Mouse (Mus musculus): Measurements from ENCODE around the gene Manbal. TPM values are rescaled to one million over a fixed set of nuclear protein-coding genes. Genes with fewer than 3 reads are reported as not detected.

Gene Manbal
- polyA plus RNA-seq, 1 experiment from 2014 or later, result 83.9 TPM

- no peak for ATAC-seq (ENCODE audit: borderline replicate concordance, extremely low read depth, low FRiP score, low TSS enrichment)
- no peaks in the 10 kb centered on the region for H3K27me3 ChIP-seq
- H3K9ac ChIP-seq, result no peak overlapping the region
- WGBS, result 43% methylated on average over 11 of the region's 11 CpGs
- H3K4me2 ChIP-seq, result no peak overlapping the region
- H3K36me3 ChIP-seq, result no peaks in the 10 kb centered on the region
- peaks cover 14% of the 10 kb centered on the region for H3K4me1 ChIP-seq
- no peak overlapping the region for H3K27ac ChIP-seq
- H3K4me3 ChIP-seq, result no peak overlapping the region
- no peaks in the 10 kb centered on the region for H3K9me3 ChIP-seq
These were observed 25.7 kb upstream of the Manbal start for GRCm38 (mm10) chr2:157341554-157342270.

DNA sequence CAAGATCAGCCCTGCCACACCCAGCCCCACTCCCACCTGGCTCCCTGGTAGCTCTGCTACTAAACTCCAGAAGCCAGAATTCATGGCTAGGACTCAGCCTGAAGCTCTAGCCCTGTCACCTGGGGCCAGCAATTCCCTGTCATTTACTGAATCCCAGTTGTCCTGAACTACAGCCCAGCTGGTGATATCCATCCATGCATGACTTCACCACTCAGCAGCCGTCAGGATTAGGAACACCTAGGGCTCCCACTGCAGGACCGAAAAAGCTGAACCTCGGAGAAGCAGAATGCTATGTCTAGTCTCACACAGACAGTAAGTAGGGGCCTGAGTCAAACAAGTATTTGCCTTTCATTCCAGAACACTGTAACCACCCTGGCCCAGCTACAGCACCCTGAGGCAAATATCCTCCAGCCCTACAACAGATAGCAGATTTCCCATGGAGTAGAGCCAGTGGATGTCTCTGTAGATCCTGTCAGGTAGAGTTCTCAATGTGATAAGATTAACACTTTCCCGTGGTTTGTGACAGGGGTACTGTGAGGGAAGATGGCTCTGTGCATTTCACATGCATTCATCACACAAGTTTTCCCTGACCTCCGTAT is 25.0 kb upstream of the Manbal start:
- Histone ChIP-seq H3K4me2 (no peak overlapping the region), H3K27me3 (no peaks in the 10 kb centered on the region), H3K27ac (no peak overlapping the region), H3K9me3 (no peaks in the 10 kb centered on the region), H3K9ac (no peak overlapping the region), H3K4me3 (no peak overlapping the region), H3K36me3 (no peaks in the 10 kb centered on the region), H3K4me1 (peaks cover 16% of the 10 kb centered on the region)
- 50% methylated on average over 5 of the region's 5 CpGs for WGBS
- no peak for ATAC-seq (ENCODE audit: borderline replicate concordance, extremely low read depth, low FRiP score, low TSS enrichment)

DNA sequence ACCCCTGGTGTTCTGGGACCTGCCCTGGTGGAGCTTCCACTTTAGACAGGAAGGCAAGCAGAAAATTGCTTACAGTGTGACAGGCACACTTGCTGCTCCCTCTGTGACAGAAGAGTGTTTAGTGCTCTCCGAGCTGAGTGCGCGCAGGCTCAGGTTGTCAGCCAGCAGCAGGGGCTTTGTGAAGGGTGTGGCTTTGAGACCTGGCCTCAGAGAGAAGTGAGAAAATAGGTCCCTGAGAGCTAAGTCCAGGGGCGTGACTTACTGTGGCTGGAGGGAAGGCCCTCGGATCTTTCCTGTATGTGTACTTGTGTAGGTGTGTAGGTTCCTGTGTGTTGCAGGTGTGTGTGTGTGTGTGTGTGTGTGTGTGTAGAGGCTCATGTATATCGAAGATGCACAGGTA is 24.1 kb upstream of the Manbal start:
- no peak overlapping the region for H3K4me3 ChIP-seq
- H3K27ac ChIP-seq, result no peak overlapping the region
- no peak overlapping the region for H3K9ac ChIP-seq
- no peak for ATAC-seq (ENCODE audit: borderline replicate concordance, extremely low read depth, low FRiP score, low TSS enrichment)
- WGBS, result 68% methylated on average over 6 of the region's 6 CpGs
- H3K36me3 ChIP-seq, result no peaks in the 10 kb centered on the region
- no peaks in the 10 kb centered on the region for H3K9me3 ChIP-seq
- H3K27me3 ChIP-seq, result no peaks in the 10 kb centered on the region
- peaks cover 20% of the 10 kb centered on the region for H3K4me1 ChIP-seq
- no peak overlapping the region for H3K4me2 ChIP-seq

DNA sequence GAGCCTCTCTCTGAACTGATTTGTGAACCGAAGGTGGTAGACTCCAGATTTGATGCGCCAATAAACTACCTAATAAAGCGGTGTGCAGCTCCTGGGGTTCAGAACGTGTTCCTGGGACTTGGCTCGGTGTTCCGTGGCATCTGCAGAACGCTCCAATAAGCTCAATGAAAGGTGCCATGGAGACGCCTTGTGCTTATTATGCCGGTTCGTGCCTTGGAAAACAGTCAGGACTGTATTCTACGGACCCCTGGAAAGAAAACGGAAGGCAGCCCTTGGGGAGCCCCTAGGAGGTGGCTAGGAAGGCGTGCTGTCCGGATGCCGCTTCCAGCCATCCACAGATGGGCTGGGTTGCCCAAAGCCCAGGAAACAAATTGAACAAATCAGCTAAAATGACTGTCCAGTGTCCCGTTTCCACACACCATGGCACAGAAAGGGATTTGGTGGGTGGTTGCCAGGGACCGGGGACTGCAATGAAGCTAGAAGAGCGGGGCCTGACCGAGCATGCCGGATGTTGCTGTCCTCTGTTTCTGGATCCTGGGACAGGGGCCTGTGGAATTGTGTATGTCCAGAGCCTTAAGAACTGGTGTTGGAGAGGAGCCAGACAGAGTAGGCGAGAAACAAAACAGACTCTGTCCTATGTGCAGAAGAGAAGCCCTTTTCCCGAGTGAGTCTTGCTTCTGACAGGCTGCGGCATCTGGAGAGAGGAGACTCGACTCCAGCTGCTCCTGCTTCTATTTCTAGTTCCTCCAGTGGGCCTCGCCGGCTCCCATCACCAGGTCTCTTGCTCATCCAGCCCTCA is 19.8 kb upstream of the Manbal start, which contains the start of gene Ghrh:
Gene Ghrh (minus strand): TSS at position 146 of the 799 bp plus-strand sequence.
- Histone ChIP-seq H3K9me3 (no peaks in the 10 kb centered on the region), H3K36me3 (no peaks in the 10 kb centered on the region), H3K4me1 (peaks cover 8% of the 10 kb centered on the region; the same call in 1 of the 2 replicates), H3K27me3 (no peaks in the 10 kb centered on the region), H3K27ac (peak within 1 kb of the TSS; percentile 81), H3K4me2 (no peak within 1 kb of the TSS), H3K9ac (no peak within 1 kb of the TSS), H3K4me3 (no peak within 1 kb of the TSS)
- WGBS, result 65% methylated on average over 26 of the region's 26 CpGs
- peak; percentile 54 for ATAC-seq (ENCODE audit: borderline replicate concordance, extremely low read depth, low FRiP score, low TSS enrichment)

DNA sequence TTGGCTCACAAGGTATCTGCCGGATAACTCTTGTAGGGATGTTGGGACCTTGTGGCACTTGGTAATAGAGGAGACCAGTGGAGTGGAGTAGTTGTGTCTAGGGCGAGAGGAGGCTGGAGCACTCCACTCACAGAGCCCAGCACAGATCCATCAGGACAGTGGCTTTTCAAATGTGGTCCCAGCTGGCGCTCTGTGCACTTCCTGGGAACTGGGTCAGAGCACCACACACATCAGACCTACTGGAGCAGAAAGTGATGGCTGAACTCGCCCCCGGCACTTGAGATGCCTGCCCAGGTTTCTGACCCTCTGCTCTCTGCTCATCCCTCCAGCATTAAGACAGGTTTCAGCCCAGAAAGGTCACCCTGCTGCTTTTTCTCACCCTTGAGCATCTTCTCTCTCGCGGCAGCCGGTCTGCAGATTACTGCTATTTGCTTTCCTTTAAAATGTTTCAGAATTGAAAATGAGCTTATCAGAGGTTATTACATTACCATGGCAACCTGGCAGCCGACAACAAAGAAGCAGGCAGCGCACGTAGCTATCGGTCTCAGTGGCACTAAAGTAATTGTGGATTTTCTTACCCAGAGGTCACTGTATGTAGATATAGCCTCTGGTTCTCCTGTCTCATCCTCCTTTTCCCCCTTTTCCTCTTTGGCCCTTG is 18.1 kb upstream of the Manbal start:
- peaks cover 8% of the 10 kb centered on the region; the same call in 1 of the 2 replicates for H3K4me1 ChIP-seq
- no peak overlapping the region for H3K27ac ChIP-seq
- H3K36me3 ChIP-seq, result no peaks in the 10 kb centered on the region
- WGBS, result 47% methylated on average over 12 of the region's 12 CpGs
- no peak overlapping the region for H3K9ac ChIP-seq
- no peaks in the 10 kb centered on the region for H3K27me3 ChIP-seq
- no peaks in the 10 kb centered on the region for H3K9me3 ChIP-seq
- no peak overlapping the region for H3K4me2 ChIP-seq
- no peak overlapping the region for H3K4me3 ChIP-seq
- no peak for ATAC-seq (ENCODE audit: borderline replicate concordance, extremely low read depth, low FRiP score, low TSS enrichment)

GRCm38 (mm10) chr2:157353183-157353582 is 14.2 kb upstream of the Manbal start:
- no peak overlapping the region for H3K4me2 ChIP-seq
- H3K9ac ChIP-seq, result no peak overlapping the region
- no peaks in the 10 kb centered on the region for H3K4me1 ChIP-seq
- WGBS, result 69% methylated on average over 4 of the region's 4 CpGs
- ATAC-seq (ENCODE audit: borderline replicate concordance, extremely low read depth, low FRiP score, low TSS enrichment), result no peak
- no peaks in the 10 kb centered on the region for H3K36me3 ChIP-seq
- H3K4me3 ChIP-seq, result no peak overlapping the region
- H3K9me3 ChIP-seq, result no peaks in the 10 kb centered on the region
- no peaks in the 10 kb centered on the region for H3K27me3 ChIP-seq
- H3K27ac ChIP-seq, result no peak overlapping the region

- 61% methylated on average over 3 of the region's 3 CpGs for WGBS
- Histone ChIP-seq H3K36me3 (no peaks in the 10 kb centered on the region), H3K9ac (no peak overlapping the region), H3K4me3 (no peak overlapping the region), H3K27me3 (no peaks in the 10 kb centered on the region), H3K4me1 (no peaks in the 10 kb centered on the region), H3K4me2 (no peak overlapping the region), H3K27ac (no peak overlapping the region), H3K9me3 (no peaks in the 10 kb centered on the region)
- ATAC-seq (ENCODE audit: borderline replicate concordance, extremely low read depth, low FRiP score, low TSS enrichment), result no peak
These were observed 13.3 kb upstream of the Manbal start for GRCm38 (mm10) chr2:157354106-157354505.

DNA sequence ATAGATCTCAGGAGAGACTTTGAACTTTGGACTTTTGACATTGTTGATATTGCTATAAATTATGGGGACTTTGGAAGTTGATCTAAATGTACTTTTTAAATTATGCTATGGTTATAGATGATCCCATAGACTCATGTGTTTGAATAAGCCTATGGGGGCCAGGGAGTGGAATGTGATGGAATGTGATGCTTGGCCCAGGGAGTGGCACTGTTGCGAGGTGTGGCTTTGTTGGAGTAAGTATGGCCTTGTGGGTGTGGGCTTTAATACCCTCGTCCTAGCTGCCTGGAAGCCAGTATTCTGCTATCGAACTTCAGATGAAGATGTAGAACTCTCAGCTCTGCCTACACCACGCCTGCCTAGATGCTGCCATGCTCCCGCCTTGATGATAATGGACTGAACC is 7.4 kb upstream of the Manbal start:
- Histone ChIP-seq H3K27me3 (no peaks in the 10 kb centered on the region), H3K4me2 (no peak overlapping the region), H3K27ac (no peak overlapping the region), H3K4me1 (no peaks in the 10 kb centered on the region), H3K9me3 (no peaks in the 10 kb centered on the region), H3K4me3 (no peak overlapping the region), H3K9ac (no peak overlapping the region), H3K36me3 (no peaks in the 10 kb centered on the region)
- ATAC-seq (ENCODE audit: borderline replicate concordance, extremely low read depth, low FRiP score, low TSS enrichment), result no peak
- 74% methylated on average over 5 of the region's 5 CpGs for WGBS

GRCm38 (mm10) chr2:157363031-157363430 is 4.4 kb upstream of the Manbal start:
- H3K4me3 ChIP-seq, result no peak overlapping the region
- no peak overlapping the region for H3K27ac ChIP-seq
- no peaks in the 10 kb centered on the region for H3K9me3 ChIP-seq
- H3K4me1 ChIP-seq, result peaks cover 4% of the 10 kb centered on the region; the same call in 1 of the 2 replicates
- WGBS, result 75% methylated on average over 3 of the region's 3 CpGs
- H3K4me2 ChIP-seq, result no peak overlapping the region
- no peak overlapping the region for H3K9ac ChIP-seq
- no peak for ATAC-seq (ENCODE audit: borderline replicate concordance, extremely low read depth, low FRiP score, low TSS enrichment)
- H3K27me3 ChIP-seq, result no peaks in the 10 kb centered on the region
- no peaks in the 10 kb centered on the region for H3K36me3 ChIP-seq

DNA sequence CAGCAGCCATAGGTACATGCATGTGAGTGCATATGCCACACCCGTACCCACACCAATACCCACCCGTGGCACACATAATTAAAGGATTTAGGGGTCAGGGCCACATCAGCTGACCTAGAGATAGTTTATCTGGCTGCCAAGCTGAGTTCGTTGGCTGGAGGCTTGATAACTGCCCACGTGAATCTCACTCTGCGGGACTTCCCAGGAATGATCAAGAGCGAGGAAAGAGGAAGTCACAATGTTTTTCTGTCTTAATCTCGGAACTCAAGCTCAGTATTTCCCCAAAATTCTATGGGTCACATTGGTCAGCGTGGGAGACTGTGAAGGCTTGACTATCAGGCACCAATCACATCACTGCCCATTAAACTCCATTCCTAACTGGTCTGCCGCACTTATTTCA is 632 bp upstream of the Manbal start:
- H3K36me3 ChIP-seq, result no peaks in the 10 kb centered on the region
- peak overlapping the region; percentile 74; the same call in 1 of the 2 replicates for H3K4me3 ChIP-seq
- H3K27ac ChIP-seq, result no peak overlapping the region
- peaks cover 17% of the 10 kb centered on the region for H3K4me1 ChIP-seq
- WGBS, result 71% methylated on average over 9 of the region's 9 CpGs
- no peak for ATAC-seq (ENCODE audit: borderline replicate concordance, extremely low read depth, low FRiP score, low TSS enrichment)
- no peak overlapping the region for H3K9ac ChIP-seq
- no peaks in the 10 kb centered on the region for H3K27me3 ChIP-seq
- H3K4me2 ChIP-seq, result peak overlapping the region; percentile 58
- H3K9me3 ChIP-seq, result no peaks in the 10 kb centered on the region

DNA sequence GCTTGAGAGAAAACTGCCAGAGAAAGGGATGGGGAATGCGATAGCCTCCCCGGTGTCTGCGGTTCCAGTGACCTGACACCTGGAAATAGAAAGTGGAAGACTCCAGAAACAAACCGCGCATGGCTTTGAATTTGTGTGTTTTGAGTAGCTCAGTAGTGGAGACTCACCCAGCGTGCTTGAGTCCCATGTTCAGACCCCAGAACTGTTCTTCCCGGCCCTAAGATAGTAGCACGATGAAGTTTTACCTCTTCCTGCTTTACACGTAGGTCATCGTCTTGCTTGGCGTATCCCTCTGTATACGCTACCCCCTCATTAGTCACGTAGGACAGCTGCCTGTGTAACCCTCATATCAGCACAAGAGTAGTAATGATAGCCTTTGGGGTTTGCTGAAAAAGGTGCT is 597 bp downstream of the Manbal start:
- Histone ChIP-seq H3K27ac (peak overlapping the region; percentile 91), H3K27me3 (no peaks in the 10 kb centered on the region), H3K36me3 (no peaks in the 10 kb centered on the region), H3K4me2 (peak overlapping the region; percentile 58), H3K9ac (peak overlapping the region; percentile 80), H3K4me3 (peak overlapping the region; percentile 74), H3K4me1 (peaks cover 27% of the 10 kb centered on the region), H3K9me3 (no peaks in the 10 kb centered on the region)
- peak; percentile 34; the same call in 1 of the 2 replicates for ATAC-seq (ENCODE audit: borderline replicate concordance, extremely low read depth, low FRiP score, low TSS enrichment)
- 1% methylated on average over 13 of the region's 13 CpGs for WGBS
